Comparison of ENCODE assay signal across 13 mouse cellular contexts in the genomic region with DNA sequence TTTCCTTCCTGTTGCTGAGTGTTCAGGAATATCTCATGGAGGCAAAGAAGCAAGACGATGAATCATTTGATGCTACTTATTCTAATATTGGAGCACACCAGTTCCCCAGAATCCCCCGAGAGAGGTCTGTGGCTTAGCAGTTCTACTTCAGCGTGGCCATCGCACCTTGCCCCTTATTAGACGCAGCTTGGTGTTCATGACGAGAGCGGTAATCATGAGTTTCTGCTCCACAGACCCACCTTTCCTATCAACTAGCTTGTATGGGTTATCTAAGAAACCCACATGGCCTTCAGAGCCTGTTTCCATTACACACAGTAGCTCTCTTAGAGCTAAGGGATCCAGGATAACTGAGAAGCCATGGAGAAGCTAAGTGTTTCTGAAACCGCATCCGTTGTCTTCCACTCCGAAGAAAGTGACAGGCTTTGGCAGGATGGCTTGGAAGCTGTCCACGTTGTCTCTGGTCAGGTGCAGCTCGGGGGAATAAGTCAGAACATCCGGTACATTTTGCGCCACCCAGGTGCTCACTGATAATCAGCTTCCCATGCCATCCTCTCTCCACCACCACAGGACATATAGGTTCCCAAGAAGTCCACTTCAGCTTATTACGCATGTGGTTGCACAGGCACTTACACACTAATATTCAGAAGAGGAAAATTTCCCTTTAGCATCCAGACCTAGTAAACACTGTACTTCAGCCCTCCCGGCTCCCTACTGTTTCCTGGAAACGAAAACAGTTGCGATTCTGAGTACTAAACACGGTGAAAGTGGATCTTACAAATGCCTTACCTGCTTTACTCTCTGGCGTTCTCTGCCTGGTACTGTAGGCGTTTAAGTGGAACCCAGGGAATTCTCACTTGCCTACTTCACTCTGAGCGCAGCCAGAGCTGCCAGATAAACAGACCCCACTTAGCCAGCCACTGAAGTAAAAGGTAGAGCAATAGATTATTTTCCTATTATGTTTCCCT. TPM values are rescaled to one million over a fixed set of nuclear protein-coding genes. Genes with fewer than 3 reads are reported as not detected.
DNase-seq lines count a peak whose midpoint lies in the region; ATAC-seq and TF ChIP-seq lines count a peak whose summit lies in the region.
"Had no signal": no experiment of that assay in that cellular context is flagged by ENCODE, and none has a peak within 500 bp of the region (broad histone marks: within the 10 kb centered on the region; RNA-seq: fewer than 3 reads in every experiment).

No protein-coding gene starts in this region.

- 82% methylated on average over 22 of the region's 22 CpGs for WGBS in intestine, embryonic 15.5 days
- 84% methylated on average over 22 of the region's 22 CpGs for WGBS in intestine, postnatal 0 days

- no peaks in the 10 kb centered on the region for H3K27me3 ChIP-seq in intestine, embryonic 15.5 days (replicated peaks)
- no peaks in the 10 kb centered on the region for H3K27me3 ChIP-seq in intestine, postnatal 0 days (replicated peaks; ENCODE audit: control insufficient read depth, insufficient read depth, low read length)
- H3K27me3 ChIP-seq: limb, embryonic 15.5 days; midbrain, embryonic 13.5 days had no signal

- H3K4me3 ChIP-seq in intestine, embryonic 15.5 days (replicated peaks) = no peak overlapping the region
- H3K4me3 ChIP-seq in intestine, postnatal 0 days (ENCODE audit: low read depth, low read length) = no peak overlapping the region
- H3K4me3 ChIP-seq: limb, embryonic 15.5 days; midbrain, embryonic 13.5 days had no signal

- no peak for TF ChIP-seq CTCF in intestine, postnatal 0 days (IDR thresholded peaks at IDR 0.05; ENCODE audit: low read depth)

- peak; percentile 79; the same call in 1 of the 2 replicates for ATAC-seq in intestine, embryonic 15.5 days
- ATAC-seq in intestine, postnatal 0 days = no peak
- peak; percentile 60 for ATAC-seq in inflammation-experienced regulatory T-cells, adult 6 months
- ATAC-seq in monocyte, adult 5-6 weeks (replicated peaks; ENCODE audit: insufficient number of reproducible peaks, low FRiP score, low TSS enrichment, poor library complexity, severe bottlenecking) = no peak
- ATAC-seq: hindbrain, embryonic 16.5 days; midbrain, embryonic 13.5 days had no signal

- peak; percentile 48 for DNase-seq in cerebellum, adult 11-12 months
- DNase-seq in spleen, postnatal 10 days (ENCODE audit: low spot score in 2 of 2) = peak; percentile 62 to 74
- no peak for DNase-seq in layer of hippocampus, postnatal 25 days (ENCODE audit: extremely low spot score in 1 of 2, low spot score in 1 of 2)
- no peak for DNase-seq in heart, postnatal 14 days
- DNase-seq: gastrocnemius, postnatal 25 days; thymus, adult 18-20 months had no signal

- H3K36me3 ChIP-seq in intestine, embryonic 15.5 days = no peaks in the 10 kb centered on the region
- H3K36me3 ChIP-seq in intestine, postnatal 0 days (ENCODE audit: control insufficient read depth, insufficient read depth) = no peaks in the 10 kb centered on the region
- H3K36me3 ChIP-seq: limb, embryonic 15.5 days; midbrain, embryonic 13.5 days had no signal

- H3K27ac ChIP-seq in intestine, embryonic 15.5 days = no peak overlapping the region
- H3K27ac ChIP-seq in intestine, postnatal 0 days (ENCODE audit: low read depth, low read length) = no peak overlapping the region
- H3K27ac ChIP-seq: limb, embryonic 15.5 days; midbrain, embryonic 13.5 days had no signal

- no peaks in the 10 kb centered on the region for H3K9me3 ChIP-seq in intestine, embryonic 15.5 days
- H3K9me3 ChIP-seq in intestine, postnatal 0 days (ENCODE audit: control insufficient read depth) = no peaks in the 10 kb centered on the region
- H3K9me3 ChIP-seq: limb, embryonic 15.5 days; midbrain, embryonic 13.5 days had no signal

- H3K4me2 ChIP-seq in intestine, embryonic 15.5 days (replicated peaks) = no peak overlapping the region
- H3K4me2 ChIP-seq in intestine, postnatal 0 days (replicated peaks; ENCODE audit: low read depth) = no peak overlapping the region
- H3K4me2 ChIP-seq: limb, embryonic 15.5 days; midbrain, embryonic 13.5 days had no signal

- H3K4me1 ChIP-seq in intestine, embryonic 15.5 days (replicated peaks) = no peaks in the 10 kb centered on the region
- no peaks in the 10 kb centered on the region for H3K4me1 ChIP-seq in intestine, postnatal 0 days (replicated peaks; ENCODE audit: control insufficient read depth, insufficient read depth, low read length)
- H3K4me1 ChIP-seq: limb, embryonic 15.5 days; midbrain, embryonic 13.5 days had no signal

- intact Hi-C loops in heart, postnatal 14 days (cut with DNase I) = no loop called here

- H3K9ac ChIP-seq in intestine, embryonic 15.5 days = no peak overlapping the region
- no peak overlapping the region for H3K9ac ChIP-seq in intestine, postnatal 0 days (ENCODE audit: low read depth, low read length)
- H3K9ac ChIP-seq: limb, embryonic 15.5 days; midbrain, embryonic 13.5 days had no signal

RNA-seq across cellular contexts. Expression of a gene that starts 25.0 kb away (rescaled TPM):
- polyA plus RNA-seq in intestine, embryonic 15.5 days (2015; fragmentation: Nextera tagmentation; extraction: Ambion mirVana) = 79.0 and 85.0 TPM in 2 replicates
- polyA plus RNA-seq in intestine, postnatal 0 days (2015; fragmentation: Nextera tagmentation; extraction: Ambion mirVana) = 98.2 and 113 TPM in 2 replicates
- polyA plus RNA-seq in inflammation-experienced regulatory T-cells, adult 6 months (2017; shearing (Covaris generic)) = 100 to 1,000 TPM; 201 to 329 (median 236) TPM
- total RNA-seq in layer of hippocampus, postnatal 25 days (2021) = 100 to 1,000 TPM; 217 to 225 TPM
- 293 to 337 TPM (median 305 TPM) in 3 replicates for total RNA-seq in monocyte, adult 5-6 weeks (2017)
- 10 to 100 TPM; 67.1 to 71.3 TPM for total RNA-seq in heart, postnatal 14 days (2021)

Comparison
In these comparisons a context has a peak if more than half of its experiments do, and no peak if none do; other contexts are left out.
1. ATAC-seq: peak in intestine, embryonic 15.5 days (single experiment) and inflammation-experienced regulatory T-cells, adult 6 months (single experiment); none in intestine, postnatal 0 days (single experiment) and monocyte, adult 5-6 weeks (single experiment).
2. DNase-seq: peak in cerebellum, adult 11-12 months (single experiment) and spleen, postnatal 10 days (2 of 2); none in layer of hippocampus, postnatal 25 days (0 of 2) and heart, postnatal 14 days (0 of 2).